Mouse (Mus musculus) left cerebral cortex, adult 2 months (tissue): ENCODE results near the gene Cspg5. TPM values are rescaled to one million over a fixed set of nuclear protein-coding genes. Genes with fewer than 3 reads are reported as not detected.
A peak's percentile ranks its signal among the peaks of the same experiment; 100 is the strongest.

Source experiments
- DNase-seq, 2 experiments: peaks; one replicate each; pipeline ENCODE4 v3.0.0; 2021 to 2022; ENCODE audit warnings: low spot score in 2 of 2, mixed read lengths in 1 of 2; ENCODE audit errors: extremely low spot score in 1 of 2
- H3K27ac ChIP-seq: fragments of 200-600 bp; 2 replicates; pipeline ENCODE4 v1.8.1; 2022
- H3K4me3 ChIP-seq: fragments of 200-600 bp; 2 replicates; pipeline ENCODE4 v1.8.1; 2022
- CTCF ChIP-seq: fragments of 200-600 bp; IDR thresholded peaks from 2 replicates; pipeline ENCODE4 v1.8.1; 2022; ENCODE audit warnings: antibody characterized with exemption, mild to moderate bottlenecking, moderate library complexity
- intact Hi-C: fragments of 180-260 bp; cut with DNase I; formaldehyde crosslinking; loops from one replicate; pipeline ENCODE4 v1.15.1; 2025
- long read RNA-seq, 2 experiments: library from polyadenylated mRNA; stranded (forward); transcript quantifications; one replicate each; pipeline ENCODE4 v2.0.0; 2021; ENCODE audit warnings: borderline mapping rate in 2 of 2
- total RNA-seq, 2 experiments: library from RNA; stranded (reverse); gene quantifications; 2 replicates each; pipeline ENCODE4 v1.2.3; 2021

Gene Cspg5
- 100 to 1,000 TPM; 352 to 356 TPM for total RNA-seq
- long read RNA-seq, experiment 1, transcript Cspg5-205 (4 exons, 2,107 nt) = minor isoform, 21 of 240 reads
- long read RNA-seq, experiment 1, transcript Cspg5-201 (5 exons, 3,870 nt) = minor isoform, 30 of 240 reads
- long read RNA-seq, experiment 1, transcript Cspg5-202 (5 exons, 3,790 nt) = major isoform, 161 of 240 reads
- long read RNA-seq, experiment 1, partial matches to known transcripts = 6 of 240 reads
- long read RNA-seq, experiment 1, other reads (novel, unspliced or antisense) = 19 of 240 reads
- long read RNA-seq, experiment 2, full-length matches to known transcripts = 211 of 230 reads
- long read RNA-seq, experiment 2, partial matches to known transcripts = 5 of 230 reads
- long read RNA-seq, experiment 2, other reads (novel, unspliced or antisense) = 14 of 230 reads

- TF ChIP-seq CTCF = no peak
- DNase-seq = no peak
- Histone ChIP-seq H3K27ac (peak within 1 kb of the TSS; percentile 96), H3K4me3 (peak within 1 kb of the TSS; percentile 72)
- intact Hi-C loops = no loop called here
Observed at GRCm38 (mm10) chr9:110243221-110243833, at the start of gene Cspg5. Cspg5 (plus strand) TSS chr9:110243783.

- TF ChIP-seq CTCF = no peak
- Histone ChIP-seq H3K27ac (peak overlapping the region; percentile 36), H3K4me3 (no peak overlapping the region)
- intact Hi-C loops = no loop called here
- DNase-seq = no peak
Observed at GRCm38 (mm10) chr9:110199870-110200269, 43.7 kb upstream of the Cspg5 start.

DNA sequence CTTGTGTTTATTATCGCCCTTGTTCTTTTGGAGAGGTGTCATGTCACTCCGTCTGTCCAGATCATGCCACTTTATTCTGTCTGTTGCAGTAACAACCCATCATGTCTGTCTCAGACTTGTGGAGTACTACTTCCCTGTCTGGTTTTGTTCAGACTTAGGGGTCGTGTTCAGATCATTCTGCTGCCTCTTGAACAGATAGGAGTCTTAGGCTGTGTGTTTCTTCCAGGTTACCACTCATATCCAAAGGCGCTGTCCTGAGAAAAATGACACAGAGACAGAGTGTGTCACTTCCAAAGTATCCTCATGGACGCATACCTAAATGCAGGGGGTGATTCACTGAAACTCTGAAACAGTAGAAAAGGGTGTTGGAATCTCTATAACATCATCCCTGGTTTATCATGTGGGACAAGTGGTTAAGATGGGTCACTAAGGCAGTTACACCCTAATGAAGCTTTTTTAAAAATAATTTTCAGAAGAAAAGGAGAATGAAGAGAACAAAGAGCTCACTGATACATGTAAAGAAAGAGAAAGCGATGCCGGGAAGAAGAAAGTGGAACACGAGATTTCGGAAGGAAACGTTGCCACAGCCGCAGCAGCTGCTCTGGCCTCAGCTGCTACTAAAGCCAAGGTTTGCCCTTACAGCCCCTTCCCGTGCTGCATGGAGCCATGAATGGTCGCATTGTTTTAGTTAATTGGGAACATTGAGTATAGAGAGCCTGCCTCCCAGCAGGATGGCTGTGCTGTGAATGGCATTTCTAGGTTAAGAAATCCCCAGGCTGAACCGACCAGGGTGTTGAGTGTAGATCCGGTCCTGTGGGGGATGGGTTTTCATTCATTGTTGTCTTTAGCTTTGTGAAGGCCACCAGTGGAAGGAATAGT is 37.8 kb upstream of the Cspg5 start:
- Histone ChIP-seq H3K4me3 (no peak overlapping the region), H3K27ac (peak overlapping the region; percentile 89)
- no peak for TF ChIP-seq CTCF
- intact Hi-C loops = loop anchor here (1.0 to 5.0 kb wide), 2 partner anchors 40 to 87 kb away; no protein-coding TSS in a partner anchor
- DNase-seq = peak; percentile 31 to 61

DNA sequence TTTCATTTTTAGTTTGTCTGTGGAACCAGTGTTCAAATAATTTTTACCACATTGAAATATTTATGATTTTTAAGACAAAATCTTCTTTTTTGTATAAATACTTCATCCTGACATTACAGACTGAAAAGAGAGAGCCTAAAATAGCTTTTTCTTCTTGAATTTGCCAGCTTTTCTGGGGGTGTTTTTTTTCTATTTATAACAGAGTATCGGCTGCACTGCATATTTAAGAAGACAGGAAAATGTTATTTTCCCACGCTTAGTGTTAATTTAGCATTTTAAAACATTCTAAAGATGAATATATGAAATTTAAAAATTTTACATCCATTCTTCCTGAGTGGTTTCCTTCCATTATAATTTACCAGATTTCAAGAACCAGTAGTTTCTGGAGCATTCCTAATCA is 37.1 kb upstream of the Cspg5 start:
- intact Hi-C loops = loop anchor here (1.0 to 5.0 kb wide), 2 partner anchors 39 to 86 kb away; no protein-coding TSS in a partner anchor
- DNase-seq = no peak
- Histone ChIP-seq H3K27ac (peak overlapping the region; percentile 89), H3K4me3 (no peak overlapping the region)
- no peak for TF ChIP-seq CTCF

GRCm38 (mm10) chr9:110208265-110208664 is 35.3 kb upstream of the Cspg5 start:
- no peak for TF ChIP-seq CTCF
- DNase-seq = no peak
- Histone ChIP-seq H3K4me3 (no peak overlapping the region), H3K27ac (peak overlapping the region; percentile 67)
- intact Hi-C loops = loop anchor here (5.0 kb wide), 1 partner anchor 84 kb away; no protein-coding TSS in a partner anchor

DNA sequence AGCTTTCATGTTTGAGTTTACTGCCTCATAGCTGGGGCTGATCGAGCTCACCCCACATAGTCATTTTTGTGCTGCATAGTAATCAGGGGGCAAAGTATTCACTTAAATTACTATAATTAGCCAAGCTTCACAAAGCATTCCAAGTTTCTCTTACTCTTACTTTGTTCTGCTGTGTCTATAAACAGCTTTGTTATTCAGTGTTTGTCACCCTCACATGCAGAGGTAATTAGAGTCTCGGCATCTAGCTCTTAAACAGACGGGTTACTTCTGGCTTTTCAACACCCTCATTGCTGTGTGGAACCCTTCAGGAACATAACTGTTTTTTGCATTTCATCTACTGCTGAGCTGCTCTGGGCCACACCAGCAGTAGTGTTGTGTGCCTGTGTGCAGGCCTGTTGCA is 34.6 kb upstream of the Cspg5 start:
- Histone ChIP-seq H3K4me3 (no peak overlapping the region), H3K27ac (peak overlapping the region; percentile 67)
- DNase-seq = no peak
- intact Hi-C loops = loop anchor here (5.0 kb wide), 1 partner anchor 83 kb away; no protein-coding TSS in a partner anchor
- TF ChIP-seq CTCF = no peak

GRCm38 (mm10) chr9:110224273-110224672 is 19.3 kb upstream of the Cspg5 start:
- TF ChIP-seq CTCF = no peak
- DNase-seq = no peak
- Histone ChIP-seq H3K27ac (no peak overlapping the region), H3K4me3 (no peak overlapping the region)
- intact Hi-C loops = no loop called here

GRCm38 (mm10) chr9:110226191-110226590 is 17.4 kb upstream of the Cspg5 start:
- intact Hi-C loops = no loop called here
- no peak for DNase-seq
- TF ChIP-seq CTCF = no peak
- no peak overlapping the region for H3K4me3 ChIP-seq
- no peak overlapping the region for H3K27ac ChIP-seq

- no peak overlapping the region; the same call in 1 of the 2 replicates for H3K27ac ChIP-seq
- intact Hi-C loops = no loop called here
- H3K4me3 ChIP-seq = no peak overlapping the region
- no peak for TF ChIP-seq CTCF
- no peak for DNase-seq
Observed at GRCm38 (mm10) chr9:110228671-110229070, 14.9 kb upstream of the Cspg5 start.

DNA sequence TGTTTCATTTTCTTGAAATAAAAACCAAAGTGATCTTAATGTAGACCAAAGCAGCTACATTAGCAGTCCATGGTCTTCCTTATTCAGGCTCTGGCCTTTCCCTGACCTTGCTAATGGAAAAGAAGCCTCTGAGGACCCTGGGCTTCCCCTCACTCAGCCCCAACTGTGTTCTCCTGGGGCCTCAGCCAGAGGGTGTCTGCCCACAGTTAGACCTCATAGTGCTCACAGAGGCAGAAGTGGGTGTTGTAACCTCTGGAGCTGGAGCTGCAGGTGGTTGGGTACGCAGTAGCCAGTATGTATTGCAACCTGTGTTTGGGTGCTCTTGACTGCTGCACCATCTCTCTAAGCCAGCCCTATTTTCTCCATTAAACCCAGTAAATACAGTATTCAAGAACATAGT is 14.5 kb upstream of the Cspg5 start:
- Histone ChIP-seq H3K27ac (peak overlapping the region; percentile 20), H3K4me3 (no peak overlapping the region)
- no peak for TF ChIP-seq CTCF
- no peak for DNase-seq
- intact Hi-C loops = no loop called here

DNA sequence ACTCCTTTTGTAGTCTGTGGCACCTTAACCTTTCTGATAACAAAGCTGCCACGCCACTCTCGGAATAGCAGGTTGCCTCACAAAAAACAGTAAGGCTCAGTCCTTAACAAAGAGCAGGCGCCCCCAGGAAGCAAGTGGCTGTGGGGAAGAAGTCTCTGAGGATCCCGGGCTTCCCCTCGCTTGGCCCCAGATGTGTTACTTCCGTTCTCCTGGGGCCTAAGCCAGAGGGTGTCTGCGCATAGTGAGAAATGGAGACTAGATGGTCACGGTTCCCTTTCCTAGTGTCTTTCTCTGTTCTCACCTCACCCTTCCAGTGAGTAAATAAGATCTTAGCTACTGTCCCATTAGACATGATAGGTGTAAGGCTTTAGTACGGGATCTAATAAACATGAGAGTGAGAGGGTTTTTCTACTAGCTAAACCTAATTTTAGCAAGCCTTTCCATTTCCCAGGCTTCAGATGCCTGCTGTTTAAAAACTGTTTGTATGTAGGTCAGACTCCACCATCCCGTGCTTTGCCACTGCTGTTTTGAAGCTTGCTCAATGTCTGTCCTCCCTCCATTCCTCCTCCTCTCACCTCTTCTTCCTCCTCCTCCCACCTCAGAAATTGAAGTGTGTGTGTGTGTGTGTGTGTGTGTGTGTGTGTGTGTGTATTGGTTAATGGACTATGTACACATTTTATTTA is 13.9 kb upstream of the Cspg5 start:
- intact Hi-C loops = no loop called here
- Histone ChIP-seq H3K4me3 (no peak overlapping the region), H3K27ac (peak overlapping the region; percentile 86)
- DNase-seq = no peak
- TF ChIP-seq CTCF = no peak
